Mouse (Mus musculus) urinary bladder, postnatal 4 days (tissue): ENCODE results near the gene Rundc3a.

ENCODE experiments used
- DNase-seq, 2 experiments: peaks; one replicate each; pipeline ENCODE4 v3.0.0; 2021 to 2022; ENCODE audit warnings: low spot score in 2 of 2

The Rundc3a gene

DNA sequence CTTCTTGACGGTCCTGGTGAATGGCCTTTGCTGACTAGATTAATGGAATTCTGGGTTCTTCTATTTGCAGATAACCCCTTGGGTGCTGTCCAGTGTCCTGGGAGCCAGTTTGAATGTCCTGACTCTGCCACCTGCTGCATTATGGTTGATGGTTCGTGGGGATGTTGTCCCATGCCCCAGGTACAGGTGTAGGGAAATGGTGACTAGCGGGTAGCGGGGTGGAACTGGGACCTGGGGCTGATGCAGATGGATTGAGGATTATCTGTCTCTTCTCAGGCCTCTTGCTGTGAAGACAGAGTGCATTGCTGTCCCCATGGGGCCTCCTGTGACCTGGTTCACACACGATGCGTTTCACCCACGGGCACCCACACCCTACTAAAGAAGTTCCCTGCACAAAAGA lies 40.7 kb downstream of the Rundc3a start:
- peak in 1 of 2 experiments; percentile 22 for DNase-seq

GRCm38 (mm10) chr11:102434406-102434805 lies 41.2 kb downstream of the Rundc3a start:
- DNase-seq: peak; percentile 76 to 90

GRCm38 (mm10) chr11:102434816-102435705 lies 41.9 kb downstream of the Rundc3a start:
- no peak for DNase-seq

DNA sequence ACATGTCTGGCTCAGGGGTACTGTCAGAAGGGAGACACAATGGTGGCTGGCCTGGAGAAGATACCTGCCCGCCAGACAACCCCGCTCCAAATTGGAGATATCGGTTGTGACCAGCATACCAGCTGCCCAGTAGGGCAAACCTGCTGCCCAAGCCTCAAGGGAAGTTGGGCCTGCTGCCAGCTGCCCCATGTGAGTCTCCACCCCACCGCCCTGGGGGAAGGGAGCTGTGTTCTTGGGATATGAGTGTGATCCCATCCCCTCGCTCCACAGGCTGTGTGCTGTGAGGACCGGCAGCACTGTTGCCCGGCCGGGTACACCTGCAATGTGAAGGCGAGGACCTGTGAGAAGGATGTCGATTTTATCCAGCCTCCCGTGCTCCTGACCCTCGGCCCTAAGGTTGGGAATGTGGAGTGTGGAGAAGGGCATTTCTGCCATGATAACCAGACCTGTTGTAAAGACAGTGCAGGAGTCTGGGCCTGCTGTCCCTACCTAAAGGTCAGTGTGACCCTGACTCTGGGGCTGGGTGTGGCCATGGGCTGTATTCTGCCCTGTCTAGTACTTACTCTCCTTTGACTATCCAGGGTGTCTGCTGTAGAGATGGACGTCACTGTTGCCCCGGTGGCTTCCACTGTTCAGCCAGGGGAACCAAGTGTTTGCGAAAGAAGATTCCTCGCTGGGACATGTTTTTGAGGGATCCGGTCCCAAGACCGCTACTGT lies 42.7 kb downstream of the Rundc3a start:
- DNase-seq: no peak

DNA sequence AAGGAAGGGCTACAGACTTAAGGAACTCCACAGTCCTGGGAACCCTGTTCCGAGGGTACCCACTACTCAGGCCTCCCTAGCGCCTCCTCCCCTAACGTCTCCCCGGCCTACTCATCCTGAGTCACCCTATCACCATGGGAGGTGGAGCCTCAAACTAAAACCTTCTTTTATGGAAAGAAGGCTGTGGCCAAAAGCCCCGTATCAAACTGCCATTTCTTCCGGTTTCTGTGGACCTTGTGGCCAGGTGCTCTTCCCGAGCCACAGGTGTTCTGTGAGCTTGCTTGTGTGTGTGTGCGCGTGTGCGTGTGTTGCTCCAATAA lies 43.2 kb downstream of the Rundc3a start:
- no peak for DNase-seq

GRCm38 (mm10) chr11:102437120-102438061 lies 44.2 kb downstream of the Rundc3a start:
- peak in 1 of 2 experiments; percentile 68 for DNase-seq

- DNase-seq: peak; percentile 77 to 92
Measured at GRCm38 (mm10) chr11:102438212-102439092, 45.2 kb downstream of the Rundc3a start.

- DNase-seq: no peak
Measured at GRCm38 (mm10) chr11:102439093-102440082, 46.2 kb downstream of the Rundc3a start.

- no peak for DNase-seq
Measured at GRCm38 (mm10) chr11:102440255-102440654, 47.1 kb downstream of the Rundc3a start.

- DNase-seq: no peak
Measured at GRCm38 (mm10) chr11:102441434-102441833, 48.2 kb downstream of the Rundc3a start.

DNA sequence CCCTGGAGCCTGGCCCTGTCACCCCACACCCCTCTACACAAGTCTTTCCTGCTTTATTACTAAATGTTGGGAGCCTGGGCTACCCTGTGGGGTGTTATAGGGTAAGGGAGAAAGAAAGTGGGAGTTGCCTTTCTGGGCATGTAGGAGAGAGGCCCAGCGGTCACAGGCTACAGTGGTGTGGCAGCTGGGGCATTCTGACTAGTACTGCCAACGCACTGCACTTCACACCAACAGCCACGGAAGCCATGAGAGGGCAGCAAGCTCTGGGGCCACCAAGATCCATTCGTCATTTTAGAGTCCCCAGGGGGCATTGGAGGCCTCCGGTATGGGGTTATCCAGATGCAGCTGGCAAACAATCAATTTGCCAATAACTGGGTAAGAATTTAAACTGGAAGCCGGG lies 48.9 kb downstream of the Rundc3a start:
- no peak for DNase-seq

GRCm38 (mm10) chr11:102443740-102444139 lies 50.5 kb downstream of the Rundc3a start:
- DNase-seq: no peak

DNA sequence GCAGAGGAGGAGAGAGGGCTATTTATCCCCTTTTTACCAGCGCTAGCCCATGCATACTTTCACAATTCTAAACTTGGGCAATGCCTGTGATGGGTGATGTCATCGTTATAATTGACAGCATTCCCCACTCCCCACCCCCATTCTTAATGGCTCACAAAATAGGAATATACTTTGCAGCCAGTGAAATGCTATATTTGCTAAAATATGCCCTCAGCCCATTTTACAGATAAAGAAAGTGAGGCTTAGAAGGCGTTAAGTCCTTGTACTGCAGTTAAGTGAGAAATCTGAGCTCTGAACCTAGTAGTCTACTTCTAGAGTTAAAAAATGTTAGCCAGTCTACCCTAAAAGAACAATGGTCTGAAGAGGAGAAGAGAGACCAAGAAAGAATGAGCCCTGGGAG lies 51.1 kb downstream of the Rundc3a start:
- no peak for DNase-seq

- no peak for DNase-seq
Measured at GRCm38 (mm10) chr11:102444781-102445180, 51.6 kb downstream of the Rundc3a start.

DNA sequence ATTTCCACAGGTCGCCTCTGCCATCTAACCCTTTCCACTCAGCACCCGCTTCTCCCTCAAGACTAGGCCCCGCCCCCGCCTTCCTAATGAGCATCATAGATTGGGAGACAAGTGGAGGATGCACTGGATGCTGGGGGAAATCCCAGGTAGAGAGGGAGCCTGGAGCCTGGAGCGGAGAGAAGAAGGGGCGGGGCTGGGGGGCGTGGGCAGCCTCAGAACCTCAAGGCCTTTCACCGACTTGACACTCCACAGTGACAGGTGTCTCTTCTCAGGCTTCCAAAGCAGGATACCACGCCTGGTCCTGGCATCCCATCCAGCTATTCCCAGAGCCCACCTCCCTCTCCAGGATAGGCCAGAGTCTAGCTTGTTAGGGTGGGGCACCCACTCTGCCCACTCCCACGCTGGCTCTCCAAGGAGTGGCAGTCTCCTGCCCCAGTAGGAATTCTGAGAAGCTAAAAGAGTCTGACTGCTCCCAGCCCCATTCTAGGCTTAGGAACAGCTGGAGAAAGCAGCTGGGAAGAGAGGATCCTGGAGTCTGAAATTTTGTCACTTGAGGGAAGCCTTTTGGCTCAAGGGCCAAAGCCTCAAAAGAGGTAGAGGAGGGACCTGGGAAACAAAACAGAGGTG lies 52.2 kb downstream of the Rundc3a start:
- DNase-seq: peak in 1 of 2 experiments; percentile 74

- DNase-seq: peak in 1 of 2 experiments; percentile 63
Measured at GRCm38 (mm10) chr11:102445891-102446361, 52.7 kb downstream of the Rundc3a start.

- DNase-seq: no peak
Measured at GRCm38 (mm10) chr11:102446581-102447461, 53.6 kb downstream of the Rundc3a start.

DNA sequence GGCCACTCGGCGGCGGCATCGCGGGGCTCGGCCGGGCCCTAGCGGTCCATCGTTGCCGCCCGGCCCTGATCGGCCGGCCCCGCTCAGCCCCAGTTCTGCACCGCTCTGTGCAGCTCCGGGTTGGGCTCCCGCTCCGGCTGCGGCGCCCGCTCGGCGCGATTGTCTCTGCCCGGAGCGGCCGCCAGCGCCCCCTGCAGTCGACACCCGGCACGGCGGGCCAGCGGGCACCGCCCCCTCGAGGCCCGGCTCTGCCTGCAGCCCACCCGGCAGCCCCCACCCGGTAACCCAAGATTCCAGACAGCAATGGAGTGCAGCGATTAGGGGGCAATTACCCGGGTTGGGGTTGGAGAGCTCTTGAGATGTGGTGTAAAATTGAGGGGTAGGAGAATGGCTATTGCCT lies 54.3 kb downstream of the Rundc3a start, which contains the start of gene Fam171a2:
Fam171a2 (minus strand) TSS at position 186 of the 400 bp plus-strand sequence.
- peak; percentile 82 to 86 for DNase-seq
